Mouse (Mus musculus): Measurements from ENCODE around the gene Pax6. TPM values are rescaled to one million over a fixed set of nuclear protein-coding genes. Genes with fewer than 3 reads are reported as not detected.

Pax6 gene
- polyA plus RNA-seq, 1 experiment, result 0.72 TPM

DNA sequence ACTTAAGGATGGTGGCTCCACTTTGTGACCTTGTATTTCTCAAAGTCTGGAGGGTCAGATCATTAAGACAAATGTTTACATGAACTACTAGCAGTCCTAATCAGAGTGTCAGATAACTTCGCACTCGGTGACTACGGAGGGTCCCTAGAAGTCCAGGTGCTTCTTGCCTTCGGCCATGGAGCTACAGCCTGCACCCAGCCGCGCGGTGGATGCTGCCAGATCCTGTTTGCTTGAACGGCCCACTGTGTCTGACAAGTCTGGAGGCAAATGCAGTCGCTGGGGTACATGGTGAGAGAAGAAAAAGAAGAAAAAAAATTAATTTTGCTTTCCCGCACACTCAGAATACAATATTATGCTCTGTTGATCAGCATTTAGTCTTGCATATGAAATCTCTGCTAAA, 33.9 kb downstream of the Pax6 start:
- WGBS, result 83% methylated on average over 10 of the region's 10 CpGs
- no peak for DNase-seq (ENCODE audit: low read depth, low spot score)

DNA sequence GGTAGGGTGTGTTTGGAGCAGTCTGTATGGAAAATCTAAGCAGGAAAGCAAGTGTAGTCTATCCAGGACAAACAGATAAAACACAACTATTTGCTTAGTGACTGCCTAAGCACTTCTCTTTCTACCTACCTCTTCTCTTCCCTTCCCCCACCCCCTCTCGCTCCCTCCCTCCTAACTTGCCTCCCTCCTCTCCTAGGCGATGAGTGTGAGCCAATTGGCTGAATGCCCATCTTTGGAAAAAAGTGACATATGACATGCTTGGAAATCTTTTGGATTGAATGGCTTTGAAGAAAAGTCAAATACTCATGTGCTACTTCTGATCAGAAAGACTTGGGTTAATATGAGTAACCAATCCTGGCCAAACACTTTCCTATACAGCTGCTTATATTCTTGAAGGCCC, 36.6 kb downstream of the Pax6 start:
- DNase-seq (ENCODE audit: low read depth, low spot score), result no peak
- 45% methylated on average over 2 of the region's 2 CpGs for WGBS

DNA sequence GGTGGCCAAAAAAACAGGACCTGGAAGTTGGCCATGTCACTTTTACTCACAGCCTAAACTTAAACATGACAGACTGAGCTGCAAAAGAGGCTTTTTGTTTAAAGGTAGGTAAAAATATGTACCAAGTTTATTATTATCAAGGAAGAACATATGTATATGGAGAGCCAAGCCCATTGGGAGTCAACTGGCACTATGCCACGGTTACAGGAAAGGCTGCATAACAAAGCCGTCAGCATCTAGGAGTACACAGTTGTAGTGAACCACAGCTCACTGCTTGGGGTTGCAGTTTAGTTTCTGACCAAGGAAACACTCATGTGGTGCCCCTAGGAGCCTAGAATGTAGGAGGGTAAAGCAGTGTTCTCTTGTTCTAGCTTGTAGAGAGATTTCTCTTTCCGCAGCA, 40.4 kb downstream of the Pax6 start:
- DNase-seq (ENCODE audit: low read depth, low spot score), result no peak
- 74% methylated on average over 3 of the region's 3 CpGs for WGBS

DNA sequence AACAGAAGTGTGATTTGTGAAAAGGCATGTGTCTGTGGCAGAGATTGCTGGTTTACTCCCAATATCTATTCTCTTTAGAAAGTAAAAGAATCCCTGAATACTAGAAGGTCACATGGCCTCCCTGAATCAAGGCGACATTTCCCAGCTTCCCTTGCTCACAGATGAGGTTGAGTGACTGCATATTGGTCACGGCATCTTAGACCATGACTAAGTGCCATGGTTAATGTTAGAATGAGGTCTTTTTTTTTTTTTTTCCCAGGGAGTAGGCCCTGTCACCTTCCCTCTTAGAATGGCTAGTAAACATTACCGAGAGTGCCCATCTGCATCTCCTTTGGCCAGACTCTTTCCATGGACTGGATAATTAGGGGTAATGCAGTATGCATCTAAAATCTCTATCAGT, 41.8 kb downstream of the Pax6 start:
- 94% methylated on average over 3 of the region's 3 CpGs for WGBS
- DNase-seq (ENCODE audit: low read depth, low spot score), result no peak

DNA sequence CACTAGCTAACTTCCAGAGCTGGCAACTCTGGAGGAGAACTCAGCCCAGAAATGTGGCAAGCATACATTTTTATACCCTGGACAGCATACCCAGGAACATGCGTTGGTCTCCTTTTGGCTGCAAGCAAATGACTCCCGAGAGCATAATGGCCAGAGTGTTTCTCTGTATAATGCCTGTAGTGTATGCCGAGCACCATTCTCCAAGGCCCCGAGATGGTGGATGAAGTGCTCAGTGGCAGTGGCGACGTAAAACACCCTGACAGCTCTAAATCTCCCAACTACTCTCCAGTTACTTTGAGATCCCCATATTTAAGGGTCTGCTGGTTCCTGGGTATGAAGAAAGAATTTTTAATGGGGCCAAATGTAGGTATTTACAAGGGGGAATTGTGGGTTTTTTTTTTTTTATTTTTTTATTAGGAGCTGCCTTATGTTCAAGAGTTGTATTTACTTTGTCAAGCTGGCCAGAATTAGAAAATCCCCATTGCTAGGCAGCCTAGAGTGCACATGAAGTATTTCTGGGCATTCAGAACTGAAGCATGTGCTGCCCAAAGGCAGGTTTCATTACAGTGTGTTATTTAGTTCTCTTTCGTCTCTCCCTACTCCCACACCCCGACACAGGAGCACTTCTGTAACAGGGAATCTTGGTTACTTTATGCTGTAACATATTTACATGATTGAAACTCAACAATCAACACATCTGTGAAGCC, 46.9 kb downstream of the Pax6 start:
- no peak for DNase-seq (ENCODE audit: low read depth, low spot score)

DNA sequence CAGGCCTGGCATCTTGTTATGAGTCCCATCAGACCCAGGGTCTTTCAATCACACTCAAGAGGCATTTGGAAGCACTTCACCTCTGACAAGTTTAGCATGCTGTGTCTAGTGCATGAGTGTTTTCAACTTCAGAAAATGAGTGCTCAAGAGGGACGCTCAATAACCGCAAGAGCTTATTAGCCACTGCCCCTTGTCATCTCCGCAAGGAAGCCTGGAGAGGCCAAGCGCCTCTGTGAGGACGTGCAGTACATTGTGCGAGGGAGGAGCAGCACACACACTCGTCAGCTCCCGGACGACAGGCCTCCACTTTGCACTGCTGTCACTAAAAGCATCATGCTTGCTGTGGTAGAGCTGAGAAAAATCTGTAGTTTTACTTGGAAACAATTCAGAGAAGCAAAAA, 58.0 kb downstream of the Pax6 start:
- WGBS, result 90% methylated on average over 9 of the region's 9 CpGs

More for the DNA sequence above, 46.9 kb downstream of the Pax6 start:
- 83% methylated on average over 8 of the region's 8 CpGs for WGBS

DNA sequence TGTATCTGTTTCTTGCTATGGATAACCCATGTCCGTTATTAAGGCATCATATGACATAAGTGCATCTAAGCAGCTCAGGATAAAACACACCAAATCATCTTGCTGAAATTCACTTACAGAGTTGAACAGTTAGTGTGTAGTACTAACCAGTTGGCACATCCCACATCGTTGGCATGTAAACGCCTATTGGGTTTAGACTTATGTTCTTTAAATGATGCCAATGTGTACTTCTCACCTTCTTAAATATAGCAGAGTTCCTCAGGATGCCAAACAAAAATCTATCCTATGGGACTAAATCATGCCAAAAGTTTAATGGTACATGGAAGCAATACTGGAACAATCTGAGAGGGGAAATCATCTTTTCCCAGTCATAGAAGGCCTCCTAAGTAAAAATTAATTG, 62.0 kb downstream of the Pax6 start:
- no peak for DNase-seq (ENCODE audit: low read depth, low spot score)
- WGBS, result 96% methylated on average over 3 of the region's 3 CpGs

More for the DNA sequence above, 58.0 kb downstream of the Pax6 start:
- DNase-seq (ENCODE audit: low read depth, low spot score), result no peak

DNA sequence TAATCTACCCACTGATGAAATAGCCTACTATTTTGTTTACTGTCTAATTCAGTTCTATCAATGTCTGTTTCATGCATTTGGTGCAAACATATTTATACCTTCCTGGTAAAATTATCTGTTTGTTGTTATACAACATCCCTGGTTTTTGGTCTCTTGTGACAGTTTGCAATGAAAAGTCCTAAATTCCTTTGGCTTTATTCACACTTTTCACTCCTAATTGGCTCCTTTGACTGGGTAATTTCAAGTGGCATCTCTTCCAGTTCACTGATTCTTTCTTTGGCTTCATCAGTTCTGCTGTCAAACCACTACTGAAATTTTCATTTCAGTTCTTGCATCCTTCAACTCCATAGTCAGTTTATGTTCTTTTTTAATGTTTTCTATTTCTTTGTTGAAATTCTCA, 67.5 kb downstream of the Pax6 start:
- DNase-seq (ENCODE audit: low read depth, low spot score), result no peak

DNA sequence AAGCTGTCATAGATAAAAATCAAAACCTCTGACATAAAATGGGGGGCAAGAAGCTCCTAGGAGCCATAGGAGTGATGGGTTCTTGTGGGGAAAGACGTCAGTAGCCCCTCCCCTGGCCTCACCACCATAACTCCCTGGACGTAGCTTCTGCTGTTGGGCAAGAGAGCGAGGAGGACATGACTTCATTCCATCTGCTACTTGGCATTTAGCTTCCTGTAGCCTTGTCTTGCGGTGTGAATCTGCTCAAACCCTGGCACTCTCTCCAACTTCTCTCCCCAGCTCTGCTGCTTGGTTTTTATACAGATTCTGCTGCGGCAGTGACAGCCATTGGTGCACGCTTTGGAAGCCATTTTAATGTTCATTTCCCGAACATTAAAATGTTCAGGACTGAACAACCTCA, 78.2 kb downstream of the Pax6 start:
- WGBS, result 87% methylated on average over 7 of the region's 7 CpGs
- DNase-seq (ENCODE audit: low read depth, low spot score), result no peak

Other genes starting within 250 kb of the Pax6 start
- gene Elp4, start 235.7 kb downstream of the Pax6 start, polyA plus RNA-seq (2012; rRNA removed), result 2.1 and 2.3 TPM in 2 replicates
- gene Immp1l, start 235.7 kb downstream of the Pax6 start, polyA plus RNA-seq (2012; rRNA removed), result 15.5 and 15.8 TPM in 2 replicates

Data from large intestine, adult 2 months (tissue).